Mouse (Mus musculus) urinary bladder, postnatal 10 days (tissue): ENCODE data around the gene Lipa.
A peak's percentile ranks its signal among the peaks of the same experiment; 100 is the strongest.

Experiments
- DNase-seq: peaks from one replicate; pipeline ENCODE4 v3.0.0; 2022; ENCODE audit warnings: low spot score

Lipa gene

GRCm38 (mm10) chr19:34526941-34527682 lies at the start of gene Lipa:
Gene Lipa, minus strand, starts transcription at chr19:34527474.
- peak; percentile 74 for DNase-seq

- no peak for DNase-seq
These were observed 46.4 kb upstream of the Lipa start for GRCm38 (mm10) chr19:34573650-34574049.

GRCm38 (mm10) chr19:34571080-34571479 lies 43.8 kb upstream of the Lipa start:
- DNase-seq, result no peak

- no peak for DNase-seq
These were observed 42.7 kb upstream of the Lipa start for GRCm38 (mm10) chr19:34569896-34570476.

- DNase-seq, result no peak
These were observed 42.0 kb upstream of the Lipa start for GRCm38 (mm10) chr19:34568988-34569895.

- no peak for DNase-seq
These were observed 39.0 kb upstream of the Lipa start for GRCm38 (mm10) chr19:34566178-34566784.

GRCm38 (mm10) chr19:34562556-34562955 lies 35.3 kb upstream of the Lipa start:
- no peak for DNase-seq

GRCm38 (mm10) chr19:34556621-34557020 lies 29.3 kb upstream of the Lipa start:
- DNase-seq, result no peak

GRCm38 (mm10) chr19:34554061-34554460 lies 26.8 kb upstream of the Lipa start:
- no peak for DNase-seq

GRCm38 (mm10) chr19:34553522-34553921 lies 26.2 kb upstream of the Lipa start:
- no peak for DNase-seq

GRCm38 (mm10) chr19:34553021-34553420 lies 25.7 kb upstream of the Lipa start:
- DNase-seq, result no peak

GRCm38 (mm10) chr19:34551981-34552380 lies 24.7 kb upstream of the Lipa start:
- no peak for DNase-seq

- no peak for DNase-seq
These were observed 23.4 kb upstream of the Lipa start, which contains the start of gene Ifit2 for GRCm38 (mm10) chr19:34550534-34551223. Gene Ifit2, plus strand, starts transcription at chr19:34550694.

GRCm38 (mm10) chr19:34550205-34550533 lies 22.9 kb upstream of the Lipa start:
- no peak for DNase-seq

GRCm38 (mm10) chr19:34547976-34548375 lies 20.7 kb upstream of the Lipa start:
- DNase-seq, result peak; percentile 36

GRCm38 (mm10) chr19:34546211-34546610 lies 18.9 kb upstream of the Lipa start:
- no peak for DNase-seq

- DNase-seq, result no peak
These were observed 12.1 kb upstream of the Lipa start for GRCm38 (mm10) chr19:34539422-34539821.

GRCm38 (mm10) chr19:34532061-34532751 lies 4.9 kb upstream of the Lipa start:
- no peak for DNase-seq

- DNase-seq, result no peak
These were observed 852 bp downstream of the Lipa start for GRCm38 (mm10) chr19:34526321-34526923.

GRCm38 (mm10) chr19:34524646-34525045 lies 2.6 kb downstream of the Lipa start:
- no peak for DNase-seq
